Mouse (Mus musculus) CH12.LX (cell line): ENCODE measurements at regions not wholly inside any gene's neighbourhood (a gene's known extent, or its start where the extent isn't known, plus 50 kb on each side); places are given as distances from the start of the nearest gene placed in this dataset.
A peak's percentile ranks its signal among the peaks of the same experiment; 100 is the strongest.

Source experiments
- DNase-seq: peaks from one replicate; pipeline ENCODE4 v3.0.0-alpha.2; 2013; ENCODE audit errors: extremely low read depth
- H3K27ac ChIP-seq: 2 replicates; pipeline ENCODE4 v1.5.1; 2012; ENCODE audit warnings: low read depth, mild to moderate bottlenecking, control low read depth, moderate library complexity; ENCODE audit not compliant: insufficient read depth
- H3K27me3 ChIP-seq: replicated peaks from 2 replicates; pipeline ENCODE3; 2012; ENCODE audit warnings: inconsistent platforms
- H3K36me3 ChIP-seq, 2 experiments: replicated peaks in 1 of 2; 2 replicates each; pipeline versions ENCODE3 to v1.6.1; 2012; ENCODE audit warnings: inconsistent platforms in 1 of 2, low read length in 1 of 2, mild to moderate bottlenecking in 1 of 2, mixed read lengths in 1 of 2, moderate library complexity in 1 of 2; ENCODE audit not compliant: control insufficient read depth in 1 of 2, insufficient read depth in 1 of 2
- H3K4me1 ChIP-seq, 2 experiments: 2 replicates each; pipeline ENCODE4 v1.6.1; 2012; ENCODE audit warnings: inconsistent platforms in 1 of 2, moderate library complexity in 1 of 2; ENCODE audit not compliant: insufficient read depth in 2 of 2, control insufficient read depth in 1 of 2
- H3K4me2 ChIP-seq: 2 replicates; pipeline ENCODE4 v1.6.1; 2012; ENCODE audit warnings: low read depth, mild to moderate bottlenecking, control low read depth; ENCODE audit not compliant: poor library complexity, insufficient read depth, severe bottlenecking
- H3K4me3 ChIP-seq, 3 experiments: fragments of 150-350 bp in 1 of 3; sonication (generic) in 1 of 3; replicated peaks in 1 of 3; 2 replicates each; pipeline versions ENCODE3 to v1.5.1; 2011 to 2012; ENCODE audit warnings: low read depth in 2 of 3, low read length in 2 of 3, mild to moderate bottlenecking in 2 of 3, moderate library complexity in 2 of 3, control low read depth in 1 of 3, improper control_type of control experiment in 1 of 3, inconsistent platforms in 1 of 3, mixed read lengths in 1 of 3; ENCODE audit not compliant: poor library complexity in 1 of 3
- H3K79me2 ChIP-seq: replicated peaks from 2 replicates; pipeline ENCODE4 v1.6.1; 2012; ENCODE audit warnings: mild to moderate bottlenecking, moderate library complexity; ENCODE audit not compliant: control insufficient read depth, poor library complexity, insufficient read depth, severe bottlenecking; ENCODE audit errors: extremely low read depth
- H3K9ac ChIP-seq: 2 replicates; pipeline ENCODE4 v1.6.1; 2012; ENCODE audit warnings: low read depth, mild to moderate bottlenecking, control low read depth, moderate library complexity; ENCODE audit not compliant: insufficient read depth
- H3K9me3 ChIP-seq: replicated peaks from 2 replicates; pipeline ENCODE3; 2012; ENCODE audit warnings: low read length, inconsistent platforms, mixed read lengths
- CTCF ChIP-seq, 2 experiments: IDR thresholded peaks in 1 of 2; conservative IDR thresholded peaks in 1 of 2; 2 replicates each; pipeline ENCODE4 v1.5.1; 2011 to 2012; ENCODE audit warnings: low read depth in 2 of 2, low read length in 2 of 2, improper control_type of control experiment in 1 of 2, inconsistent platforms in 1 of 2, mild to moderate bottlenecking in 1 of 2, moderate library complexity in 1 of 2
- ELF1 ChIP-seq: IDR thresholded peaks from 2 replicates; pipeline ENCODE4 v1.6.1; 2014; ENCODE audit warnings: low read depth, mild to moderate bottlenecking, inconsistent platforms, low read length, improper control_type of control experiment
- EP300 ChIP-seq: IDR thresholded peaks from 2 replicates; pipeline ENCODE4 v1.6.1; 2011; ENCODE audit warnings: low read length, improper control_type of control experiment
- GABPA ChIP-seq: IDR thresholded peaks from 2 replicates; pipeline ENCODE4 v1.6.1; 2012; ENCODE audit warnings: low read depth, low read length, improper control_type of control experiment, inconsistent platforms; ENCODE audit not compliant: insufficient replicate concordance
- JUND ChIP-seq: conservative IDR thresholded peaks from 2 replicates; pipeline ENCODE4 v1.6.1; 2011; ENCODE audit warnings: low read depth, low read length, improper control_type of control experiment
- KAT2A ChIP-seq: IDR thresholded peaks from 2 replicates; pipeline ENCODE4 v1.6.1; 2012; ENCODE audit warnings: low read length, improper control_type of control experiment, inconsistent platforms; ENCODE audit not compliant: insufficient replicate concordance
- MAFK ChIP-seq: IDR thresholded peaks from 2 replicates; pipeline ENCODE4 v1.6.1; 2011; ENCODE audit warnings: low read length, improper control_type of control experiment; ENCODE audit not compliant: insufficient replicate concordance
- MAZ ChIP-seq: IDR thresholded peaks from 2 replicates; pipeline ENCODE4 v1.6.1; 2012; ENCODE audit warnings: low read depth, mild to moderate bottlenecking, inconsistent platforms, low read length, improper control_type of control experiment, moderate library complexity
- MXI1 ChIP-seq: IDR thresholded peaks from 2 replicates; pipeline ENCODE4 v1.6.1; 2011; ENCODE audit warnings: mild to moderate bottlenecking, low read depth, low read length, improper control_type of control experiment
- NRF1 ChIP-seq: IDR thresholded peaks from 2 replicates; pipeline ENCODE4 v1.6.1; 2014; ENCODE audit warnings: low read depth, mild to moderate bottlenecking, inconsistent platforms, low read length, improper control_type of control experiment, moderate library complexity
- POLR2AphosphoS2 ChIP-seq: IDR thresholded peaks from 2 replicates; pipeline ENCODE4 v1.6.1; 2011; ENCODE audit warnings: low read depth, low read length, improper control_type of control experiment
- RAD21 ChIP-seq: IDR thresholded peaks from 2 replicates; pipeline ENCODE4 v1.6.1; 2011; ENCODE audit warnings: low read depth, mild to moderate bottlenecking, low read length, improper control_type of control experiment, moderate library complexity
- SIN3A ChIP-seq: IDR thresholded peaks from 2 replicates; pipeline ENCODE4 v1.6.1; 2012; ENCODE audit warnings: low read length, improper control_type of control experiment, inconsistent platforms
- TCF12 ChIP-seq: IDR thresholded peaks from 2 replicates; pipeline ENCODE4 v1.6.1; 2014; ENCODE audit warnings: low read depth, mild to moderate bottlenecking, inconsistent platforms, low read length, improper control_type of control experiment
- UBTF ChIP-seq: IDR thresholded peaks from 2 replicates; pipeline ENCODE4 v1.6.1; 2012; ENCODE audit warnings: low read depth, mild to moderate bottlenecking, inconsistent platforms, low read length, improper control_type of control experiment, moderate library complexity
- ZC3H11A ChIP-seq: IDR thresholded peaks from 2 replicates; pipeline ENCODE4 v1.6.1; 2012; ENCODE audit warnings: low read depth, mild to moderate bottlenecking, inconsistent platforms, low read length, improper control_type of control experiment
- ZKSCAN1 ChIP-seq: IDR thresholded peaks from 2 replicates; pipeline ENCODE4 v1.6.1; 2012; ENCODE audit warnings: low read depth, inconsistent platforms, low read length, improper control_type of control experiment, borderline replicate concordance
- dilution Hi-C: fragments of 300-500 bp; cut with MboI; formaldehyde crosslinking; loops from 2 replicates; pipeline ENCODE4 v1.14.3; 2020; ENCODE audit warnings: low sequenced_read_pairs; ENCODE audit not compliant: extremely low pct_unique_long_range_greater_than_20kb, extremely low pct_ligation_motif_present
- in situ Hi-C: fragments of 300-500 bp; cut with MboI; formaldehyde crosslinking; loops from 3 replicates; pipeline ENCODE4 v1.14.3; 2019; ENCODE audit warnings: low sequenced_read_pairs, low pct_ligation_motif_present, low pct_unique_long_range_greater_than_20kb, mixed read lengths

GRCm38 (mm10) chr2:96234613-96235012, 83.4 kb upstream of the Lrrc4c start:
- no peak overlapping the region for H3K4me2 ChIP-seq
- in situ Hi-C loops (no loop called here), dilution Hi-C loops (no loop called here)
- H3K9ac ChIP-seq = no peak overlapping the region
- no peak overlapping the region for H3K4me3 ChIP-seq
- no peak overlapping the region for H3K27ac ChIP-seq
- TF ChIP-seq MAZ (no peak), ELF1 (no peak), RAD21 (peak; percentile 13), CTCF (conservative IDR thresholded peaks at IDR 0.05 in 1 of 2, IDR thresholded peaks at IDR 0.05 in 1 of 2; ENCODE audit: low read depth in 2 of 2, low read length in 2 of 2) (peak in 1 of 2 experiments; percentile 24; a peak in 2 of 4 replicates)
- no peak for DNase-seq
- peaks cover 12% of the 10 kb centered on the region for H3K9me3 ChIP-seq
- H3K27me3 ChIP-seq = no peaks in the 10 kb centered on the region
- no peaks in the 10 kb centered on the region for H3K79me2 ChIP-seq
- H3K4me1 ChIP-seq = no peaks in the 10 kb centered on the region
- no peaks in the 10 kb centered on the region for H3K36me3 ChIP-seq

GRCm38 (mm10) chr2:96239246-96239645, 78.7 kb upstream of the Lrrc4c start:
- no peak overlapping the region for H3K9ac ChIP-seq
- DNase-seq = no peak
- H3K79me2 ChIP-seq = no peaks in the 10 kb centered on the region
- peaks cover 25% of the 10 kb centered on the region for H3K9me3 ChIP-seq
- H3K4me1 ChIP-seq = no peaks in the 10 kb centered on the region
- H3K27ac ChIP-seq = no peak overlapping the region
- in situ Hi-C loops (no loop called here), dilution Hi-C loops (no loop called here)
- H3K4me3 ChIP-seq = no peak overlapping the region
- H3K27me3 ChIP-seq = no peaks in the 10 kb centered on the region
- H3K36me3 ChIP-seq = no peaks in the 10 kb centered on the region
- TF ChIP-seq UBTF = no peak
- TF ChIP-seq MAFK = no peak
- TF ChIP-seq POLR2AphosphoS2 = no peak
- no peak for TF ChIP-seq NRF1
- no peak for TF ChIP-seq JUND
- TF ChIP-seq EP300 = no peak
- TF ChIP-seq ZKSCAN1 = no peak
- TF ChIP-seq ZC3H11A = no peak
- no peak for TF ChIP-seq MXI1
- TF ChIP-seq SIN3A = no peak
- TF ChIP-seq TCF12 = no peak
- no peak for TF ChIP-seq KAT2A
- no peak for TF ChIP-seq GABPA
- no peak overlapping the region for H3K4me2 ChIP-seq
